Mouse (Mus musculus) spleen, postnatal 4 days (tissue): ENCODE data around the gene Sapcd2.
"Not testable (repeated sequence)": the region's sequence is repeated elsewhere in the genome, so short reads cannot be mapped to it uniquely, and the experiment has no call there.

ENCODE experiments used
- DNase-seq, 2 experiments: peaks; one replicate each; pipeline ENCODE4 v3.0.0; 2022; ENCODE audit warnings: low spot score in 2 of 2

The Sapcd2 gene

GRCm38 (mm10) chr2:25372644-25373391, 697 bp downstream of the Sapcd2 start:
- peak in 1 of 2 experiments; percentile 78 for DNase-seq

- DNase-seq = no peak
These were observed 1.3 kb downstream of the Sapcd2 start for GRCm38 (mm10) chr2:25373431-25373830.

GRCm38 (mm10) chr2:25376589-25376988, 4.5 kb downstream of the Sapcd2 start:
- no peak for DNase-seq

- no peak for DNase-seq
These were observed 12.4 kb downstream of the Sapcd2 start for GRCm38 (mm10) chr2:25384492-25384891.

GRCm38 (mm10) chr2:25391266-25391665, 19.1 kb downstream of the Sapcd2 start:
- DNase-seq = no peak

GRCm38 (mm10) chr2:25394281-25395221, 22.4 kb downstream of the Sapcd2 start:
- DNase-seq = no peak

GRCm38 (mm10) chr2:25395721-25396596, 23.8 kb downstream of the Sapcd2 start, which contains the start of gene Entpd2:
Gene Entpd2 (plus strand): TSS chr2:25395874.
- DNase-seq = peak in 1 of 2 experiments; percentile 12

- DNase-seq = no peak
These were observed 24.5 kb downstream of the Sapcd2 start for GRCm38 (mm10) chr2:25396597-25396983.

- DNase-seq = no peak
These were observed 24.9 kb downstream of the Sapcd2 start for GRCm38 (mm10) chr2:25397010-25397409.

GRCm38 (mm10) chr2:25398065-25398464, 25.9 kb downstream of the Sapcd2 start:
- DNase-seq = no peak

GRCm38 (mm10) chr2:25399051-25399450, 26.9 kb downstream of the Sapcd2 start, which contains the start of gene Npdc1:
Gene Npdc1 (plus strand): TSS chr2:25399351.
- DNase-seq = no peak

GRCm38 (mm10) chr2:25400291-25400690, 28.2 kb downstream of the Sapcd2 start:
- DNase-seq = no peak

- DNase-seq = peak in 1 of 2 experiments; percentile 25
These were observed 28.6 kb downstream of the Sapcd2 start for GRCm38 (mm10) chr2:25400764-25401163.

GRCm38 (mm10) chr2:25402377-25402971, 30.4 kb downstream of the Sapcd2 start:
- DNase-seq = peak; percentile 82 to 93

GRCm38 (mm10) chr2:25402972-25403601, 31.0 kb downstream of the Sapcd2 start:
- DNase-seq = no peak

GRCm38 (mm10) chr2:25403994-25404393, 31.9 kb downstream of the Sapcd2 start:
- DNase-seq = no peak

- peak in 1 of 2 experiments; percentile 10 for DNase-seq
These were observed 36.8 kb downstream of the Sapcd2 start for GRCm38 (mm10) chr2:25408908-25409307.

GRCm38 (mm10) chr2:25413436-25413835, 41.3 kb downstream of the Sapcd2 start:
- DNase-seq = not testable (repeated sequence)

GRCm38 (mm10) chr2:25417426-25417825, 45.3 kb downstream of the Sapcd2 start:
- no peak for DNase-seq

- no peak for DNase-seq
These were observed 49.8 kb downstream of the Sapcd2 start for GRCm38 (mm10) chr2:25421896-25422295.
